Mouse (Mus musculus): ENCODE measurements around the gene Slc7a5.

GRCm38 (mm10) chr8:121934506-121934905 lies 27.0 kb upstream of the Slc7a5 start:
- TF ChIP-seq CTCF (conservative IDR thresholded peaks at IDR 0.05; ENCODE audit: low read length) (peak; percentile 42), NANOG (IDR thresholded peaks at IDR 0.05; ENCODE audit: borderline replicate concordance, low read length) (no peak)

All from E14TG2a.4 (cell line).